Mouse (Mus musculus) brain, adult 2 months (tissue): ENCODE measurements at regions not wholly inside any gene's neighbourhood (a gene's known extent, or its start where the extent isn't known, plus 50 kb on each side); places are given as distances from the start of the nearest gene placed in this dataset.

Experiments
- DNase-seq: peaks from one replicate; pipeline ENCODE4 v3.0.0; 2011; ENCODE audit warnings: low read depth, low spot score

DNA sequence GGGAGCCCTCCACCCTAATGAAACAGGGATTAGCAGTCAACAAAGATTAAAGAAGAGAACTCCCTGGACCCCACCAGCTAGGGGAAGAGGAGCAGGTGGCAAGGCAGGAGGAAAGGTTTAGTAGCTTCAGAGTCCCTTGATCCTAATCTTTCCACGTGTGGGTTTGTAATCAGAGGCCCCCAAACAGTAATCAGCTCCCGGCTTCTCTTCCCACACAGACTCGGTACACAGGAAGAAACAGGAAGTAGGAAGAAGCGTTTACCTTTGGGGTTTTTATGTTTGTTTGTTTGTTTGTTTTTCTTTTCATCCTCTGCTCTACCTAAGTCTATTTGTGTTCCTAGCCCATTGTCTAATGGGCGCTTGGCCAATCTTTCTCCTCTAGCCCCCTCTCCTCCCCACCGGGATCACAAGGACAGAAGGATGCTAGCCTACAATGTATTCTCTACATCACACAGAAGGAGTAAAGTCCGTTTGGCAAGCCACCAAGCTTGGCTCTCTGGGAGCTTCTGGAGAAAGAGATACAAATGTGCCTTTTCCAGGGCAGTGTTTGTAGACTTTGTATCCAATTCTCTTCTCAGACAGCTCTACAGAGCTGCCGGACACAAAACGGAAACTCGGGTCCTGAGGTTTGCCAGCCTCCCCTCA is 226.5 kb upstream of the Jarid2 start:
- DNase-seq: peak; percentile 55

GRCm38 (mm10) chr13:44503257-44503950 is 225.9 kb upstream of the Jarid2 start:
- DNase-seq: no peak

DNA sequence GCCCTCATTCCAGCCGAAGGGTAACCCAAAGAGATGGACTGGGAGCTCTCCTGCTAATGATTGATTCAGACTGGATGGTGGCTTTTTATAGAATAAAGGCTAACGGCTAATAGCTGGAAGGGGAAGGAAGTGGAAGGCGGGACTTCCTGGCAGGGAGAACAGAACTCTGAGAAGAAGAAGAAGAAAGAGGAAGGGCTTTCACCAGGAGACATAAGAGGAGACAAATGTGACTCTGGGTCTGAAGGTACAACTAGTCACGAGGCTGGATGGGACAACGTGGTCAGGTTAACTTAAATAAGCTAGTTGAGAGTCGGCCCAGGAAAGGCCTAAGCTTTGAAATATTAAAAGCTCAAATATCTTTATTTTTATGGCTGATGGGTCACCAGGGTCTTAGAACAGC is 224.8 kb upstream of the Jarid2 start:
- DNase-seq: no peak

DNA sequence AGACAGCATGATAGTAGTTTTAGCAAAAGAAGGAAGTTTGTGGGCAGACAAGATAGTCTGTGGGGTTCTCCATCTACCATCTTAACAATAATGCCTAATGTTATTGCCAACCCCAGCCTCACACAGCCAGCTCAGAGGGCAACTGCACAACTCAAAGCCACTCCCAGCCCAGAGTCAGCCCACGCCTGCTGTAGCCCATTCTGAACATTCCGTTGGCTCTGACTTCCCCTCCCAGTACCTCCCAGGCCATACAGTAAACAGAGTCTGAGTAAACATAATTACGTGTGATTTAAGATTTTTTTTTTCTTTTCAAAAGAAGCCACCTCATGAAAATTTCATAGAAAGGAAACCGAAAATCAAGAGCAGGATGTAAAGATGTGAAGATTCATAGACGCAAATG is 222.3 kb upstream of the Jarid2 start:
- DNase-seq: no peak

- no peak for DNase-seq
Measured at GRCm38 (mm10) chr13:44509526-44510159, 219.6 kb upstream of the Jarid2 start.

DNA sequence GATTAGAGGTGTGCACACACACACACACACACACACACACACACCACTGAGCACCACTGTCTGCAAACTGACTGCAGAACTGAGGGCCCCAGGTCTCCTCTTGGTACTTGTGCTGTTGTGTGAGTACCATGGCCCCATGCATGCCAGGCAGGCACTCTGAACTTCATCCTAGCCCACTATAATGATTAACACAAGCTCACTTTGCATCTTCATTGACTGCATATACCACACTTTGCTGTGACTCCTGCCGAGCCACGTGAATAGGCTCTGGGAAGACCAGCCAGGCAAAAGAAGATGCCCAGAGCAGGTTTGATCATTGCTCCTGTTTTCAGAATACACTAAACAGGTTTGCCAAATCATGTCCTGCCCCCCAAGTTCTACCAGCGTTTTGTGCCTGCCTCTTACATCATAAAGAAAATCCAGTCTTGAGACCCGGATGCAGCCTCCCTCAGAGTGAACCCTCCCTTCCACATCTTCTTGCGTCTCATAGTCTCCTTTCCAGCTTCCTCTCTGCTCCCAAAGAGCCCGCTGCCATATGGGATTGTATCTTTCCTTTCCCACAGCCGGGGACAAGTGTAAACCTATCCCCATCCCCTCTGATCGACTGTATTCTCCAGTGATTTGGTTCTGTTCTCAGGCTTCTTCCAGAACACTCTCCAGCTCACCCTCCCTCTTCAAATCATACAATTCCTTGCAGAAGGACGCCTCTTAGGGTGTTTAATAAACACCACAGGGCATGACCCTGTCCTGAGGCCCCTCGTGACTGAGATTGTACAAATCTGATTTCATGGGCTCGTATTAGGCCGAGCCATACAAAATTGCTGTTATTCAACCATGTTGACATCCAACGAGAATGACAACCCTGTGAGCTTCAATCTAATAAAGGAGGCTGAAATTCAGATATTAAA is 215.6 kb upstream of the Jarid2 start:
- no peak for DNase-seq

DNA sequence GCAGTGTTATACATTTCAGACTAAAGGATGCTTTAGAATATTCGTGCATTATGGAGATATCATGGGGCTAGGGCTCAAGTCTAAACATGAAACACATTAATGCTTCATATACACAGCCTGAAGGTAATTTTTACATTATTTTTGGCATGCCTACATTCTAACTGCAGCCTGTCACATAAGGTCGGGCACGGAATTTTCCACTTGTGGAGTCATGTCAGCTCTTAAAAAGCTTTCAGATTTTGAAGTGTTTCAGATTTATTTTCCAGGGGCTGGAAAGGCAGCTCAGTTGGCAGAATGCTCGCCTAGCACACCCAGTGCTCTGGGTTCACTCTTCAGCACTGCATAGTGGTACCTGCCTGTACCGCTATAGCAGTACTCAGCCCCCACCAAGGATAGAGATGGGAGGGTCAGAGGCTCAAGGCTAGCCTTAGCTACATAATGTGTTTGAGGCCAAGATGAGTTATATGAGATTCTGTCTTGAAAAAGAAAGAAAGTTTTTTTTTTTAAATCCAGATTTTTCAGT is 214.6 kb upstream of the Jarid2 start:
- no peak for DNase-seq

DNA sequence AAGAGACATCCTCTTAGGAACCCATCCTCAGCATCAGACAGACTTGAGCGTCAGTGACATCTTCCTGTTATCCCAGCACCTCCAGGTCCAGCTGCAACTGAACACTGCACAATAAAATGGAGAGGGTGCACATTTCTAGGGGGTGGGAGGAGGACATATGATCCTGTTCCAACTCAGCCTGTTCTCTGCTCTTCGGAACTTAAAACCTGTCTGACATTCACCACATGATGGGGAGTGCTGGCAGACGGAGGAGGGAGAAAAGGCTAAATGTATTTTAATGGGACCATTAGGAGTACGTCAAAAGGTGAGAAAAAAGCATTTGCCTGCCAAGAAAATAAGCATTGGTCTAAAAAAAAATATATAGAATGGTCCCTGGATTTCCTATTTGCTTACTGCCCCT is 212.4 kb upstream of the Jarid2 start:
- no peak for DNase-seq

- DNase-seq: no peak
Measured at GRCm38 (mm10) chr13:44517312-44517711, 212.0 kb upstream of the Jarid2 start.

DNA sequence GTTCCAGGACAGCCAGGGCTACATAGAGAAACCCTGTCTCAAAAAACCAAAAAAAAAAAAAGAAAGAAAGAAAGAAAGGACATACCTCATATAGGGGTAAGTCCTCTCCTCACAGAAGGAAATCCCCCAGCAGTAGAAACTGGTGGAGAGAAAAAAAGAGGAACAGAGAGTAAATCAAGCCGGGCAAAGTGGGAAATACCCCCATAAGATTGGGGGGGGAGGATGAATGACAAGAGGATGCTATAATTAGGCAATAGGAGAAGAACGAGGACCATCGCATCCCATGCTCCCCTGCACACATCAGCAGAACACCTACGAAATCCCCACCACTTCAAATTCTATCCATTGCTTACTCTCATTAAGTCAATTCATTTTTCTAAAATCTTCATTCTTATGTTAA is 211.1 kb upstream of the Jarid2 start:
- no peak for DNase-seq

GRCm38 (mm10) chr13:44523516-44523915 is 205.8 kb upstream of the Jarid2 start:
- no peak for DNase-seq

DNA sequence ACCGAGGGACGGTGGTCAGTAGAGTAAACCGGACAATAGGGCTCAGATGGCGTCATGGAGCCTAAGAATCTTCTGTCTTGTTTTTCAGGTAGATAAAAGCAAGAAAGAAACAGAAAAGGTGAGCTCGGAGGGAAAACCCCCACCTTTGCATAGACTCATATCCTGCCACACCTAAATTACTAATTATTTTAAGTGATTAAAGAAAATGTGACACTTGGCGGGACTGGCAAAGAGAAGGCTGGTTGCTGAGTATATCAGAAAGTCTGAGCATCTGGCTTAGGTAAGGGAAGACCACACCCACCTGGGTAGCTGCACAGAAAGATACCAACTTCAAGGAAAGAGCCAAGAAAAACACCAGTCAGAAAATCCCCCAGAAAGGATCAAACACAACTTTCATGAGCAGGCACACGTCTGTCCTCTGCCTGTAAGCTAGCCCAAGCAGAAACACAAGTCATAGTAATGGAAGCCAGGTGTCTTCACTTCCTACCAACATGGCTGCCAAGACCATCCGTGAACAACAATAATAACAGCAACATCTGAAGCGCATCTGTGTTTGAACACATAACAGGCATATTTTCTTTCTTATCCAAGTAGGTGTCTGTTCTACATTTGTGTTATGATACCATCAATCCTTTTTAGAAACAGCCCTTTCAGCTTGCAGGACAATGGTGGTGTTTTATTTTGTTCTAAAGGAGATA is 198.3 kb upstream of the Jarid2 start:
- no peak for DNase-seq

DNA sequence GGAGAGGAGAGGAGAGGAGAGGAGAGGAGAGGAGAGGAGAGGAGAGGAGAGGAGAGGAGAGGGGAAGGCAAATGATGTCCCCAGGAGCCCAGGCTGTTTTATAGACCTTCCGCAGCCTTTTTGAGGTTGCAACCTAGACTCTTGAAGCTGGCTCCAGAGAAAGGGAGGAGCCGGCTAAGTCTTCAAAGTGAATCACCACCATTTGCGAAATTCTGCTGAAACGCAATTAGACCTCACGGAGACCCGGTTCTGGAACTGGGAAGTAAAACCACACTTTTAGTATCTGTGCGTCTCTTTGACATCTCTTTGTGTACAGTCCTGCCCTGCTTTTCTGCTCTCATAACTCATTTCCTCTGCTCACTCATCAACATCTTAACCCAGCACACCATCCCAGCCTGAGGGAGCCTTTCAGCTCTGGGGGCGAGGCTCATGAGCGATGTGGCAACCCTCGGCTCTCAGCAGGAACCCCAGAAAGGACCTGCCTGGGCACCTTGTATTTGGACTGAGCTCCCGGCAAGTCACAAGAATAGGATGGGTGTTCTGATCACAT is 196.6 kb upstream of the Jarid2 start:
- DNase-seq: no peak

DNA sequence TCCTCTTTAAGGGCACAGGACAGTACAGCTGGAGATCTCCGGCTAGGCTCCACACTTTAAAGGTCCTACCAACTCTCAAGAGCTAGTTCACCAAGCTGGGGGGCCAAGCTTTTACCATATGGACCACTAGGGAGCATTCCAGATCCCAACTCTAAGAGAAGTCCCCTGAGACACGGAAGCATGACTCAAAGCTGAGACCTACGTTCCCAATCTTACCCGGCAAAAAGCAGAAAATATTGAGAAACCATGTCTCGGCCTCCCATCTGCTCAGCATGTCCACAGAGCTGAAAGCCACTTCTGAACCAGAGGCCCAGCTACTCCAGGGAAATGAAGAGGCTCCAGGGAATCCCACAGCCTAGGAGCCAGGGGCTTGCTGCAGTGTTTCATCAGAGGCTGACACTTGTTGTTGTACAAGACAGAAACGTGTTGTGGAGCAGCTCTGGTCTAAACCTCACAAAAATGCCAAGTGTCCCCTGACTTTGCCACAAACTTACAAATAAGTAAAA is 194.6 kb upstream of the Jarid2 start:
- DNase-seq: no peak

GRCm38 (mm10) chr13:44535441-44535840 is 193.8 kb upstream of the Jarid2 start:
- peak; percentile 3 for DNase-seq

- DNase-seq: no peak
Measured at GRCm38 (mm10) chr13:44538238-44538637, 191.0 kb upstream of the Jarid2 start.

DNA sequence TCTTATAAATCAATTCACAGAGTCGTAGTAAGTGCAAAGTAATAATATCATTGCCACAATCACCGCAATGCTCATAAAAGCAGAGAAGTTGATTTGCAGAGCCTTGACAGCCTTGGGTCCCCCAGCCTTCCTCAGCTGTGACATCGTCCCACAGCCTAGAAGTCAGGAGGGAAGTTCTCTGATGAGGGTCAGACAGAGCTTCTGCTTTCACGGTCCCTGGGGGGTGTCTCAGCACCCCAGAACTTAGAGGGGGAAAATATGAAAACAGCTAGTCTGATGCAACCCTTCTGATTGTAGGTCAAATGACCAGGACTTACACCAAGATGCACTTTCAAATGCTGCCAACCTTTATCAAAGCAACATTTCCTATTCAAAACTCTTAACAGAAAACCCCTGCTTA is 188.9 kb upstream of the Jarid2 start:
- DNase-seq: no peak

DNA sequence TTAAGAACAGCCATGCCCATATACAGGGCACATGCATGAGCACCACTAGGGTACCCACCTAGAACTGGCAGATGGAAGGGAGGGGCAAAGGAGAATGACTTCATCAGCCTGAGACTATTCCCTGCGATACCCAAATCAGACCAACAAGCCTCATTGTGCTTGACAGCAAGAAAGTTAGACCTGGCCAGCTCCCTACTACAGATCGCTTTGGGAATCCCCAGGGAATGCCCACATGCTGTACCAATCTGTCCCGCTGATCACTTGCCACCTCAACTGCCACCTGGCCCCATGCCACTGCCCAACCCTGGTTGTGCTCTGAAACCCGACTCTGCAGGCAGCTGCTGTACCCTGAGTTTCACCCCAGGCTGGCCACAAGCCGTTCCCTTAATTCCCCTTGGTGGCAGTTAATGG is 188.0 kb upstream of the Jarid2 start:
- peak; percentile 75 for DNase-seq

DNA sequence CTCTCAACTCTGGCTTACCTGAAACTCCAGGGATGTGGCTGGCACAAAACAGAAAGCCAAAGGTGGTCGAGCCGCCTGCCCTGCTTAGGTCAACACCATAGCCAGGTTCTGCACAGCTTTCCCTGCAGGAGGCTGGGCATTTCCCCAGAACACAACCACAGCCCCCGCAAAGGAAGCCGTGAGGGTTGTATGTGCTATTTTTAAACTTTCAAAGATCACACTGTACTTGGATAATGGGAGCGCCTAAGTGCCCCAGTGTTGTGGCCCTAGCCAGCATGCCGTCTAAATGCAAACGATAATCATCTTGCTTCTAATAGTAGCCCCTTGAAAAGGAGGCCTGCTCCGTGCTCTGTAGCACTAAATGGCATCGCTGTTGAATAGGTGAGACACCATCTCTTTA is 184.5 kb upstream of the Jarid2 start:
- DNase-seq: peak; percentile 28

DNA sequence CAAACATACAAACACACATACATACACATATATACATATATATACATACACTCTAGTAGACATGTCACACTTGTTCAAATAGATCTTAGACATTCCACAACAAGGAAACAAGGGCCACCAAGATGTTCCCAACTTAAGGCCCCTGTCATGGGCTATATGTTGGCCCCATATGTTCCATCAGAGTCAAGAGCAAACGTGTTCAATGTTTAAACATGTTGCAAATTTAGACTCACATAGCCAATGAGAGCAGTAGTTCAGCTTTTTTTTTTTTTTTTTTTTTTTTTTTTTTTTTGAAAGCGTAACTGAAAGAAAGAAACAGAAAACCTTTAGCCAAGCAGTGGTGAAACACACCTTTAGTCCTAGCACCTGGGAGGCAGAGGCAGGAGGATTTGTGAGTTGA is 183.0 kb upstream of the Jarid2 start:
- no peak for DNase-seq

GRCm38 (mm10) chr13:44548880-44549279 is 180.4 kb upstream of the Jarid2 start:
- no peak for DNase-seq
